Comparison of ENCODE assay signal across 16 mouse cellular contexts in the genomic region with DNA sequence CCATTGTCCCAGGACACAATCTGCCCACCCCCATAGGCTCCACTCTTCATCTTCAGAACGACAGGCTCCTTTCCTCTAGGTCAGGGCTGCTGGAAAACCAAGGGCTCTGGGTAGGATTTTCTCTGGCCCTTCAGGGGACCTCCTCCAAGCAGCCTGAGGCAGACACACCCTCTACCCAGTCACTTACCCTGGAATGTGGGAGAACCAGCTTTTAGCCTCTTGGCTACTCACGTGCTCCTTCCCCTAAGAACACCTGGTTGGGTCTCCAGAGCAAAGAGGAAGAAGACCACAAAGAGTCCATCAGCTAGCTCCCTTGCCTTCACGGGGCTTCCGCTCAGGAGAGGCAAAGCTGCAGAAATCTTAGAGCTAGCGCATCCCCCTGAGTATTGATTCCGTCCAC. TPM values are rescaled to one million over a fixed set of nuclear protein-coding genes. Genes with fewer than 3 reads are reported as not detected.
DNase-seq lines count a peak whose midpoint lies in the region; ATAC-seq and TF ChIP-seq lines count a peak whose summit lies in the region.
"Had no signal": no experiment of that assay in that cellular context is flagged by ENCODE, and none has a peak within 500 bp of the region (broad histone marks: within the 10 kb centered on the region; RNA-seq: fewer than 3 reads in every experiment).

No protein-coding gene starts in this region.

- H3K9ac ChIP-seq in heart, embryonic 13.5 days = no peak overlapping the region
- peak overlapping the region; percentile 56; the same call in 1 of the 2 replicates for H3K9ac ChIP-seq in ES-E14 (ENCODE audit: insufficient read depth, low read depth, low read length, poor library complexity, severe bottlenecking)
- H3K9ac ChIP-seq in liver, postnatal 0 days (replicated peaks) = no peak overlapping the region
- H3K9ac ChIP-seq: hindbrain, embryonic 12.5 days; neural tube, embryonic 15.5 days had no signal

- no peak for ATAC-seq in heart, embryonic 13.5 days (ENCODE audit: extremely low read depth, insufficient number of reproducible peaks, low FRiP score, low TSS enrichment)
- no peak for ATAC-seq in liver, postnatal 0 days

- H3K27me3 ChIP-seq in heart, embryonic 13.5 days (replicated peaks) = peaks cover 27% of the 10 kb centered on the region
- H3K27me3 ChIP-seq in limb, embryonic 10.5 days (ENCODE audit: low read depth, poor library complexity, severe bottlenecking) = no peaks in the 10 kb centered on the region
- H3K27me3 ChIP-seq in liver, postnatal 0 days (ENCODE audit: insufficient read depth, low read length) = no peaks in the 10 kb centered on the region
- H3K27me3 ChIP-seq: neural tube, embryonic 15.5 days had no signal

- WGBS in heart, embryonic 13.5 days = 67% methylated on average over 6 of the region's 6 CpGs
- 75% methylated on average over 6 of the region's 6 CpGs for WGBS in limb, embryonic 10.5 days
- WGBS in liver, postnatal 0 days (ENCODE audit: insufficient replicate concordance) = 66% methylated on average over 6 of the region's 6 CpGs

- no peaks in the 10 kb centered on the region for H3K9me3 ChIP-seq in heart, embryonic 13.5 days
- H3K9me3 ChIP-seq in ES-E14 (ENCODE audit: control insufficient read depth, insufficient read depth, low read depth, low read length) = no peaks in the 10 kb centered on the region
- no peaks in the 10 kb centered on the region for H3K9me3 ChIP-seq in limb, embryonic 10.5 days (replicated peaks)
- no peaks in the 10 kb centered on the region for H3K9me3 ChIP-seq in liver, postnatal 0 days (ENCODE audit: low read length)
- H3K9me3 ChIP-seq: hindbrain, embryonic 12.5 days; neural tube, embryonic 15.5 days had no signal

- TF ChIP-seq CTCF in liver, postnatal 0 days (IDR thresholded peaks at IDR 0.05; ENCODE audit: low read depth) = no peak

- peaks cover 46% of the 10 kb centered on the region for H3K36me3 ChIP-seq in heart, embryonic 13.5 days
- peaks cover 23% of the 10 kb centered on the region for H3K36me3 ChIP-seq in ES-E14 (ENCODE audit: control insufficient read depth, insufficient read depth, low read length, poor library complexity, severe bottlenecking)
- H3K36me3 ChIP-seq in limb, embryonic 10.5 days = peaks cover 49% of the 10 kb centered on the region
- H3K36me3 ChIP-seq in liver, postnatal 0 days (replicated peaks; ENCODE audit: insufficient read depth, low read length) = peaks cover 28% of the 10 kb centered on the region

- no peak for TF ChIP-seq EP300 in liver, postnatal 0 days (IDR thresholded peaks at IDR 0.05; ENCODE audit: low read depth)

- peaks cover 28% of the 10 kb centered on the region for H3K4me1 ChIP-seq in heart, embryonic 13.5 days
- H3K4me1 ChIP-seq in ES-E14 (ENCODE audit: control insufficient read depth in 2 of 2, insufficient read depth in 2 of 2, low read length in 2 of 2, poor library complexity in 1 of 2) = peaks cover 0 to 20% of the 10 kb centered on the region in 2 experiments; a peak in 2 of 4 replicates
- peaks cover 25% of the 10 kb centered on the region for H3K4me1 ChIP-seq in limb, embryonic 10.5 days
- peaks cover 5% of the 10 kb centered on the region for H3K4me1 ChIP-seq in liver, postnatal 0 days (ENCODE audit: insufficient read depth)

- in situ Hi-C loops in ES-E14 (cut with MboI; ENCODE audit: low sequenced_read_pairs in 2 of 2, unreplicated experiment in 2 of 2) = loop anchor here in 1 of 2 experiments (10.0 kb wide), 1 partner anchor 86 kb away; no protein-coding TSS in a partner anchor

- H3K27ac ChIP-seq in heart, embryonic 13.5 days (replicated peaks) = peak overlapping the region; percentile 33
- H3K27ac ChIP-seq in ES-E14 (ENCODE audit: insufficient read depth, low read depth, low read length, poor library complexity, severe bottlenecking) = peak overlapping the region; percentile 80
- 0 out of 2 replicates have a peak overlapping the region, but pooled peaks have one; percentile 12 for H3K27ac ChIP-seq in limb, embryonic 10.5 days
- H3K27ac ChIP-seq in liver, postnatal 0 days (ENCODE audit: low read depth) = no peak overlapping the region
- H3K27ac ChIP-seq: hindbrain, embryonic 12.5 days; macrophage; neural tube, embryonic 15.5 days had no signal

- no peak for DNase-seq in heart, adult 8-10 months (ENCODE audit: low spot score)
- no peak for DNase-seq in ES-E14 (ENCODE audit: low read depth, low spot score)
- DNase-seq in limb, embryonic 10.5 days (ENCODE audit: low spot score) = no peak
- DNase-seq in lung, postnatal 25 days (ENCODE audit: low spot score) = peak; percentile 87
- no peak for DNase-seq in layer of hippocampus, adult 11-12 months (ENCODE audit: low spot score)
- no peak for DNase-seq in liver, postnatal 0 days
- DNase-seq in embryo, embryonic 10 days (ENCODE audit: low spot score) = no peak
- DNase-seq: cerebellum, postnatal 14 days; heart, adult 18-20 months; right cerebral cortex, postnatal 14 days had no signal

- H3K4me3 ChIP-seq in heart, embryonic 13.5 days = no peak overlapping the region
- no peak overlapping the region for H3K4me3 ChIP-seq in ES-E14 (ENCODE audit: insufficient read depth in 1 of 2, low read depth in 1 of 2, low read length in 2 of 2, poor library complexity in 1 of 2, severe bottlenecking in 1 of 2)
- H3K4me3 ChIP-seq in limb, embryonic 10.5 days = no peak overlapping the region
- no peak overlapping the region for H3K4me3 ChIP-seq in liver, postnatal 0 days (ENCODE audit: low read depth, low read length)
- H3K4me3 ChIP-seq: hindbrain, embryonic 12.5 days; neural tube, embryonic 15.5 days had no signal

- no peak overlapping the region for H3K4me2 ChIP-seq in heart, embryonic 13.5 days
- H3K4me2 ChIP-seq in liver, postnatal 0 days (ENCODE audit: low read depth, low read length) = no peak overlapping the region
- H3K4me2 ChIP-seq: hindbrain, embryonic 12.5 days; neural tube, embryonic 15.5 days had no signal

TF ChIP-seq in ES-E14, 5 proteins besides CTCF, POLR2A, EP300 and RAD21:
- TF ChIP-seq ZNF384 (IDR thresholded peaks at IDR 0.05; ENCODE audit: low read depth, low read length) = no peak
- TF ChIP-seq MAFK (IDR thresholded peaks at IDR 0.05; ENCODE audit: insufficient read depth, low read depth, low read length) = no peak
TF ChIP-seq in ES-E14: peak in this region for 0.

RNA-seq across cellular contexts. Expression of gene Elf3, which starts 2.6 kb away (rescaled TPM):
- polyA plus RNA-seq in heart, embryonic 13.5 days (2015; fragmentation: Nextera tagmentation; extraction: Ambion mirVana) = 0.86 and 0.93 TPM in 2 replicates
- under 1 TPM in 1 of 4 experiments, not detected in 3; 0.14 TPM for total RNA-seq in heart, adult 8-10 months (2022)
- total RNA-seq in ES-E14 (2012; rRNA removed) = 9.4 and 13.4 TPM in 2 replicates
- 8.2 and 8.8 TPM in 2 replicates for polyA plus RNA-seq in limb, embryonic 10.5 days (2016; fragmentation: Nextera tagmentation; extraction: Ambion mirVana)
- polyA plus RNA-seq in liver, postnatal 0 days (2015; fragmentation: Nextera tagmentation; extraction: Ambion mirVana) = 0.59 and 0.67 TPM in 2 replicates
- total RNA-seq: left cerebral cortex, postnatal 14 days; MEL had no signal
- polyA plus RNA-seq: macrophage had no signal

RNA-seq across cellular contexts. Expression of gene Rnpep, which starts 23.0 kb away (rescaled TPM):
- polyA plus RNA-seq in heart, embryonic 13.5 days (2015; fragmentation: Nextera tagmentation; extraction: Ambion mirVana) = 52.8 and 57.5 TPM in 2 replicates
- total RNA-seq in heart, adult 8-10 months (2022) = 10 to 100 TPM; 18.9 to 22.7 (median 21.2) TPM
- total RNA-seq in ES-E14 (2012; rRNA removed) = 19.1 and 21.8 TPM in 2 replicates
- 103 and 113 TPM in 2 replicates for polyA plus RNA-seq in limb, embryonic 10.5 days (2016; fragmentation: Nextera tagmentation; extraction: Ambion mirVana)
- polyA plus RNA-seq in liver, postnatal 0 days (2015; fragmentation: Nextera tagmentation; extraction: Ambion mirVana) = 20.0 TPM in 2 replicates

RNA-seq across cellular contexts. Expression of gene Timm17a, which starts 52.6 kb away (rescaled TPM):
- 313 and 356 TPM in 2 replicates for polyA plus RNA-seq in heart, embryonic 13.5 days (2015; fragmentation: Nextera tagmentation; extraction: Ambion mirVana)
- total RNA-seq in heart, adult 8-10 months (2022) = 100 to 1,000 TPM; 342 to 418 (median 385) TPM
- 139 and 187 TPM in 2 replicates for total RNA-seq in ES-E14 (2012; rRNA removed)
- 201 and 243 TPM in 2 replicates for polyA plus RNA-seq in limb, embryonic 10.5 days (2016; fragmentation: Nextera tagmentation; extraction: Ambion mirVana)
- polyA plus RNA-seq in liver, postnatal 0 days (2015; fragmentation: Nextera tagmentation; extraction: Ambion mirVana) = 122 and 124 TPM in 2 replicates
